Mouse (Mus musculus) brain, embryonic 14.5 days (tissue): Measurements from ENCODE around the gene Mfn1.

Experiments used
- CTCF ChIP-seq: fragments of 200-500 bp; IDR thresholded peaks from 2 replicates; pipeline ENCODE4 v1.5.1; 2012; ENCODE audit warnings: inconsistent platforms, mild to moderate bottlenecking, moderate library complexity, borderline replicate concordance; ENCODE audit not compliant: insufficient read depth, insufficient read length; ENCODE audit errors: extremely low read depth
- POLR2A ChIP-seq: fragments of 200-500 bp; IDR thresholded peaks from 2 replicates; pipeline ENCODE4 v1.6.1; 2012; ENCODE audit warnings: mild to moderate bottlenecking, inconsistent platforms, borderline replicate concordance; ENCODE audit not compliant: poor library complexity, insufficient read depth, insufficient read length, severe bottlenecking; ENCODE audit errors: extremely low read depth

DNA sequence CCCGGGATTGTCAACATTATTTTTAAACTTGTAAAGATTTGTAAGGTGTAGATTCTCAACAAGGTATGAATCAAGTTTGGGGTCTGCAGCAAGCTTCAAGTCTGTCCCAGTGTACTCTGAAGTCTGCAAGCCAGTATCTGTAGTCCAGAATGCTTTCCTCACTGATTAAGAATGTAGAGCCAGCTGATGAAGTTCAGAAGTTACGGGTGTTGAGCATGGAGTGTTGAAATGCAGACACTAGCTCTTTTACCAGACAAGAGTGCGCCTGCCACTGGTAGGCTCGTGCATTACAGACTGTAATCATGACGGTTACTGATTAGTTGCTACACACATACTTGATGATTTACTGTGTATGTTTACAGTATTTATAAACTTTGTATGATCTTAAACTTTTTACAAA lies 49.5 kb downstream of the Mfn1 start:
- TF ChIP-seq CTCF (no peak), POLR2A (no peak)
